Mouse (Mus musculus): ENCODE measurements around the gene Atp6v1e2.

- no peak for TF ChIP-seq CTCF (IDR thresholded peaks at IDR 0.05; ENCODE audit: low read depth)
- TF ChIP-seq EP300 (IDR thresholded peaks at IDR 0.05; ENCODE audit: low read depth) = no peak
Observed at GRCm38 (mm10) chr17:86976387-86976786, 28.7 kb upstream of the Atp6v1e2 start.

All from liver, postnatal 0 days (tissue).